ENCODE assay signal across 8 mouse cellular contexts in genomic region chr6:85333732-85334131, GRCm38 (mm10). TPM values are rescaled to one million over a fixed set of nuclear protein-coding genes. Genes with fewer than 3 reads are reported as not detected.
DNase-seq lines count a peak whose midpoint lies in the region; ATAC-seq lines count a peak whose summit lies in the region.

No protein-coding gene starts in this region.

- peaks cover 7% of the 10 kb centered on the region for H3K4me1 ChIP-seq in heart, embryonic 16.5 days (ENCODE audit: control insufficient read depth, insufficient read depth, low read length)
- peaks cover 14% of the 10 kb centered on the region for H3K4me1 ChIP-seq in embryonic facial prominence, embryonic 15.5 days
- peaks cover 10% of the 10 kb centered on the region for H3K4me1 ChIP-seq in limb, embryonic 13.5 days
- H3K4me1 ChIP-seq in midbrain, embryonic 16.5 days (ENCODE audit: control insufficient read depth, insufficient read depth, low read length), result peaks cover 4% of the 10 kb centered on the region; the same call in 1 of the 2 replicates

- H3K4me3 ChIP-seq in heart, embryonic 16.5 days (ENCODE audit: low read length), result peak overlapping the region; percentile 83
- H3K4me3 ChIP-seq in embryonic facial prominence, embryonic 15.5 days (replicated peaks), result peak overlapping the region; percentile 89
- H3K4me3 ChIP-seq in limb, embryonic 13.5 days, result peak overlapping the region; percentile 67
- H3K4me3 ChIP-seq in midbrain, embryonic 16.5 days (ENCODE audit: low read depth, low read length), result peak overlapping the region; percentile 67

- ATAC-seq in heart, embryonic 16.5 days (replicated peaks; ENCODE audit: extremely low read depth, insufficient read depth, low FRiP score), result no peak
- ATAC-seq in embryonic facial prominence, embryonic 15.5 days (ENCODE audit: insufficient number of reproducible peaks, low FRiP score, low TSS enrichment, low read depth), result no peak
- ATAC-seq in limb, embryonic 13.5 days (ENCODE audit: low FRiP score, low read depth), result no peak
- ATAC-seq in midbrain, embryonic 16.5 days, result peak; percentile 10
- no peak for ATAC-seq in cerebellum, adult (ENCODE audit: insufficient number of reproducible peaks, low FRiP score, low TSS enrichment)

- H3K27me3 ChIP-seq in heart, embryonic 16.5 days (ENCODE audit: control insufficient read depth, insufficient read depth, low read length), result no peaks in the 10 kb centered on the region; the same call in 1 of the 2 replicates
- no peaks in the 10 kb centered on the region for H3K27me3 ChIP-seq in embryonic facial prominence, embryonic 15.5 days
- H3K27me3 ChIP-seq in limb, embryonic 13.5 days, result peaks cover 19% of the 10 kb centered on the region
- H3K27me3 ChIP-seq in midbrain, embryonic 16.5 days (ENCODE audit: control insufficient read depth, insufficient read depth, low read depth, low read length), result no peaks in the 10 kb centered on the region

- WGBS in heart, embryonic 16.5 days, result 3% methylated on average over 13 of the region's 13 CpGs
- 2% methylated on average over 13 of the region's 13 CpGs for WGBS in embryonic facial prominence, embryonic 15.5 days
- WGBS in limb, embryonic 13.5 days, result 3% methylated on average over 13 of the region's 13 CpGs
- WGBS in midbrain, embryonic 16.5 days, result 2% methylated on average over 13 of the region's 13 CpGs

- peaks cover 14% of the 10 kb centered on the region for H3K36me3 ChIP-seq in heart, embryonic 16.5 days (ENCODE audit: control insufficient read depth, insufficient read depth)
- H3K36me3 ChIP-seq in embryonic facial prominence, embryonic 15.5 days, result 0 out of 2 replicates have a peak, but pooled peaks cover 3% of the 10 kb centered on the region
- H3K36me3 ChIP-seq in limb, embryonic 13.5 days, result peaks cover 10% of the 10 kb centered on the region
- peaks cover 8% of the 10 kb centered on the region for H3K36me3 ChIP-seq in midbrain, embryonic 16.5 days (ENCODE audit: control insufficient read depth, insufficient read depth, low read length)

- peak overlapping the region; percentile 83 for H3K9ac ChIP-seq in heart, embryonic 16.5 days (ENCODE audit: low read length)
- H3K9ac ChIP-seq in embryonic facial prominence, embryonic 15.5 days, result peak overlapping the region; percentile 42
- H3K9ac ChIP-seq in limb, embryonic 13.5 days, result peak overlapping the region; percentile 58
- H3K9ac ChIP-seq in midbrain, embryonic 16.5 days (ENCODE audit: low read depth, low read length), result peak overlapping the region; percentile 82

- H3K27ac ChIP-seq in heart, embryonic 16.5 days (ENCODE audit: low read length), result peak overlapping the region; percentile 95
- H3K27ac ChIP-seq in embryonic facial prominence, embryonic 15.5 days (replicated peaks), result peak overlapping the region; percentile 92
- H3K27ac ChIP-seq in limb, embryonic 13.5 days, result peak overlapping the region; percentile 11; the same call in 1 of the 2 replicates
- peak overlapping the region; percentile 94 for H3K27ac ChIP-seq in midbrain, embryonic 16.5 days (ENCODE audit: low read length)

- H3K4me2 ChIP-seq in heart, embryonic 16.5 days (ENCODE audit: low read depth, low read length), result peak overlapping the region; percentile 99
- peak overlapping the region; percentile 99 for H3K4me2 ChIP-seq in embryonic facial prominence, embryonic 15.5 days (replicated peaks)
- H3K4me2 ChIP-seq in limb, embryonic 13.5 days (replicated peaks), result peak overlapping the region; percentile 94
- peak overlapping the region; percentile 98 for H3K4me2 ChIP-seq in midbrain, embryonic 16.5 days (ENCODE audit: low read length)

- H3K9me3 ChIP-seq in heart, embryonic 16.5 days (replicated peaks; ENCODE audit: control insufficient read depth, low read length), result no peaks in the 10 kb centered on the region
- no peaks in the 10 kb centered on the region for H3K9me3 ChIP-seq in embryonic facial prominence, embryonic 15.5 days (replicated peaks)
- no peaks in the 10 kb centered on the region for H3K9me3 ChIP-seq in limb, embryonic 13.5 days
- no peaks in the 10 kb centered on the region for H3K9me3 ChIP-seq in midbrain, embryonic 16.5 days (replicated peaks; ENCODE audit: control insufficient read depth, low read length, poor library complexity, severe bottlenecking)

- DNase-seq in heart, adult 11 months, result no peak
- DNase-seq in ES-CJ7 (ENCODE audit: low read depth, low spot score), result peak; percentile 46
- no peak for DNase-seq in cerebellum, adult 11 months

RNA-seq across cellular contexts. Expression of gene Sfxn5, which starts 0.5 kb away (rescaled TPM):
- 3.2 and 4.9 TPM in 2 replicates for polyA plus RNA-seq in heart, embryonic 16.5 days (2015; fragmentation: Nextera tagmentation; extraction: Ambion mirVana)
- polyA plus RNA-seq in embryonic facial prominence, embryonic 15.5 days (2015; fragmentation: Nextera tagmentation; extraction: Ambion mirVana), result 8.0 TPM in 2 replicates
- polyA plus RNA-seq in limb, embryonic 13.5 days (2015; fragmentation: Nextera tagmentation; extraction: Ambion mirVana), result 8.9 and 10.1 TPM in 2 replicates
- 27.6 and 41.3 TPM in 2 replicates for polyA plus RNA-seq in midbrain, embryonic 16.5 days (2015; fragmentation: Nextera tagmentation; extraction: Ambion mirVana)

RNA-seq across cellular contexts. Expression of gene Rab11fip5, which starts 40.7 kb away (rescaled TPM):
- polyA plus RNA-seq in heart, embryonic 16.5 days (2015; fragmentation: Nextera tagmentation; extraction: Ambion mirVana), result 42.1 and 51.9 TPM in 2 replicates
- 20.1 and 21.4 TPM in 2 replicates for polyA plus RNA-seq in embryonic facial prominence, embryonic 15.5 days (2015; fragmentation: Nextera tagmentation; extraction: Ambion mirVana)
- polyA plus RNA-seq in limb, embryonic 13.5 days (2015; fragmentation: Nextera tagmentation; extraction: Ambion mirVana), result 16.7 and 17.2 TPM in 2 replicates
- polyA plus RNA-seq in midbrain, embryonic 16.5 days (2015; fragmentation: Nextera tagmentation; extraction: Ambion mirVana), result 20.2 and 21.1 TPM in 2 replicates

Comparison
In these comparisons a context has a peak if more than half of its experiments do, and no peak if none do; other contexts are left out.
1. H3K27ac ChIP-seq: peak in every context shown above with its lines; median percentile 95 in heart, embryonic 16.5 days; 94 in midbrain, embryonic 16.5 days; 92 in embryonic facial prominence, embryonic 15.5 days; 11 in limb, embryonic 13.5 days.